Mouse (Mus musculus) liver, embryonic 14.5 days (tissue): ENCODE data around the gene 4930438A08Rik. TPM values are rescaled to one million over a fixed set of nuclear protein-coding genes. Genes with fewer than 3 reads are reported as not detected.

Experiments used
- ATAC-seq: fragments of 200-750 bp; cut with Nextera tagmentation; 2 replicates; pipeline ENCODE4 v1.8.0; 2017; ENCODE audit warnings: moderate number of reproducible peaks, mild to moderate bottlenecking, moderate library complexity; ENCODE audit not compliant: insufficient read depth
- DNase-seq, 3 experiments: peaks; one replicate each; pipeline ENCODE4 v3.0.0-alpha.2; 2012 to 2013; ENCODE audit warnings: low read depth in 3 of 3, low spot score in 3 of 3
- H3K27ac ChIP-seq: fragments of 300-500 bp; sonication (generic); 2 replicates; pipeline ENCODE4 v1.5.1; 2014; ENCODE audit warnings: moderate library complexity, mild to moderate bottlenecking, control low read depth, inconsistent platforms
- H3K27me3 ChIP-seq: fragments of 300-500 bp; sonication (generic); 2 replicates; pipeline ENCODE4 v1.6.1; 2014; ENCODE audit warnings: mild to moderate bottlenecking, low read length, moderate library complexity; ENCODE audit not compliant: control insufficient read depth, insufficient read depth
- H3K36me3 ChIP-seq: fragments of 300-500 bp; sonication (generic); replicated peaks from 2 replicates; pipeline ENCODE4 v1.6.1; 2014; ENCODE audit warnings: low read depth; ENCODE audit not compliant: control insufficient read depth, insufficient read depth
- H3K4me1 ChIP-seq, 2 experiments: fragments of 200-500 bp in 1 of 2; fragments of 300-500 bp in 1 of 2; sonication (generic) in 1 of 2; replicated peaks; 2 replicates each; pipeline ENCODE4 v1.6.1; 2012 to 2014; ENCODE audit warnings: antibody characterized with exemption in 1 of 2, inconsistent platforms in 1 of 2, low read length in 1 of 2; ENCODE audit not compliant: control insufficient read depth in 2 of 2, insufficient read depth in 2 of 2
- H3K4me2 ChIP-seq: fragments of 300-500 bp; sonication (generic); 2 replicates; pipeline ENCODE4 v1.6.1; 2014; ENCODE audit warnings: low read depth, mild to moderate bottlenecking, control low read depth, moderate library complexity
- H3K4me3 ChIP-seq, 2 experiments: fragments of 200-500 bp in 1 of 2; fragments of 300-500 bp in 1 of 2; sonication (generic) in 1 of 2; 2 replicates each; pipeline ENCODE4 v1.5.1; 2012 to 2014; ENCODE audit warnings: low read depth in 2 of 2, low read length in 2 of 2, mild to moderate bottlenecking in 2 of 2, control low read depth in 1 of 2, inconsistent platforms in 1 of 2, moderate library complexity in 1 of 2; ENCODE audit not compliant: insufficient read depth in 1 of 2
- H3K9ac ChIP-seq: fragments of 300-500 bp; sonication (generic); replicated peaks from 2 replicates; pipeline ENCODE4 v1.6.1; 2014; ENCODE audit warnings: mild to moderate bottlenecking, control low read depth, moderate library complexity
- H3K9me3 ChIP-seq: fragments of 300-500 bp; sonication (generic); 2 replicates; pipeline ENCODE4 v1.6.1; 2016; ENCODE audit warnings: low read length, mixed read lengths; ENCODE audit not compliant: control insufficient read depth
- CTCF ChIP-seq: IDR thresholded peaks from 2 replicates; pipeline ENCODE4 v1.5.1; 2016; ENCODE audit warnings: antibody characterized with exemption, low read depth, control low read depth
- EP300 ChIP-seq: IDR thresholded peaks from 2 replicates; pipeline ENCODE4 v1.6.1; 2016; ENCODE audit warnings: antibody characterized with exemption, low read depth
- WGBS: fragments of 180-500 bp; shearing (Covaris S2); extraction: QIAGEN DNeasy Blood & Tissue Kit; methylation state at CpG from one replicate; pipeline ENCODE4 v1.1.7; 2014; ENCODE audit not compliant: insufficient replicate concordance; 5-methylcytosine and 5-hydroxymethylcytosine counted together
- polyA plus RNA-seq, 2 experiments: library from polyadenylated mRNA; depleted of rRNA in 1 of 2; stranded (reverse) in 1 of 2; unstranded in 1 of 2; fragments of >200 nt; fragmentation: Nextera tagmentation in 1 of 2; extraction: Ambion mirVana in 1 of 2; gene quantifications; 2 replicates each; pipeline versions ENCODE4 v1.2.1 to v1.2.3; 2012 to 2014

The 4930438A08Rik gene
- polyA plus RNA-seq, 2 experiments: 0.61 to 0.99 TPM

DNA sequence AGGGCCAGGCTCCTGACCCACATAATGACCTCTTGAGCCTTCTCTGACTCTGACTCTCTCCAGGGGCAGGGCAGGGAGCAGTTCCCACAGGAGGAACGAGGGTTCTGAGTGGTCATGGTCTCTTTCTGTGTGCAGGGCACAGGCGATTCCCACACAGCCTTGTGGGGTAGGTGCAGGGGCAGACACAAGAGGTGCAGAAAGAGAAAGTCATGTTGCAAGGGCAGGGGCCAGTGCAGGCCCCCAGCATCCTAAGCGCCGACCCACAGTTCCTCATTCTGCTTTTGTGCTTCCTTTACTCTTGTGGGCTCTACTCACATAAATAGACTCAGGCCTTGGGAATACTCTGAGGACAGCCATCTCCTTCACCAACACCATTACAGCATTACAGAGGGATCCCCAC, 1.2 kb downstream of the 4930438A08Rik start:
- H3K4me2 ChIP-seq: no peak overlapping the region
- H3K4me1 ChIP-seq: no peaks in the 10 kb centered on the region
- H3K27me3 ChIP-seq: no peaks in the 10 kb centered on the region
- H3K9ac ChIP-seq: no peak overlapping the region
- TF ChIP-seq EP300 (no peak), CTCF (no peak)
- no peaks in the 10 kb centered on the region for H3K9me3 ChIP-seq
- ATAC-seq (no peak), DNase-seq (no peak)
- H3K27ac ChIP-seq: no peak overlapping the region
- no peak overlapping the region for H3K4me3 ChIP-seq
- WGBS: 22% methylated on average over 4 of the region's 4 CpGs
- H3K36me3 ChIP-seq: no peaks in the 10 kb centered on the region

DNA sequence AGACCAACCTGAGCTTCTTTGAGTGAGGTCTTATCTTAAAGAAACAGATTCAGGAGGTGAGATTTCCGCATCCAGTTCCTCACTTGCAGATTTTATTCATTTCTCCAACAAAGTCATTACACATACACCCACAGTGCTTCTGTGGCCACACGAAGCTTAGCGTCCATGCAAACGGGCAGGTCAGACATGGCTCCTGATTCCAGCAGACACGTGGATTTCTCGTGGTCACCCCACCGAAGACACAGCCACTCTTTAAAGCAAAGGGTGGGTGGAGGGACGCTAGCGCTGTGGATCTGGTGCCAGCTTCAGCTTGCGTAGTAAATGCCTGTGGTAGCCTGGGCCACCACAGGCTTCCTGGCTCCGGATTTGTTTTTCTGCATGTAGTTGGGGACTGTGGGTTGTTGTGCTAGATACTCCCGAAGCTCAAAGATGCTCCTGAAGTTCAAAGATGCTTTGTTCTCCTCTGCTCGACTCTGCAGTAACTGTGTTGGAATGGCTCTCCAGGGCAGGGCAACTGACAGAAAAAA, 7.4 kb downstream of the 4930438A08Rik start:
- no peaks in the 10 kb centered on the region for H3K36me3 ChIP-seq
- no peak overlapping the region for H3K27ac ChIP-seq
- H3K4me1 ChIP-seq: no peaks in the 10 kb centered on the region
- no peak for ATAC-seq
- no peaks in the 10 kb centered on the region for H3K9me3 ChIP-seq
- DNase-seq: no peak
- WGBS: 57% methylated on average over 13 of the region's 13 CpGs
- TF ChIP-seq CTCF (no peak), EP300 (no peak)
- no peak overlapping the region for H3K4me2 ChIP-seq
- no peak overlapping the region for H3K9ac ChIP-seq
- no peaks in the 10 kb centered on the region for H3K27me3 ChIP-seq
- H3K4me3 ChIP-seq: no peak overlapping the region

DNA sequence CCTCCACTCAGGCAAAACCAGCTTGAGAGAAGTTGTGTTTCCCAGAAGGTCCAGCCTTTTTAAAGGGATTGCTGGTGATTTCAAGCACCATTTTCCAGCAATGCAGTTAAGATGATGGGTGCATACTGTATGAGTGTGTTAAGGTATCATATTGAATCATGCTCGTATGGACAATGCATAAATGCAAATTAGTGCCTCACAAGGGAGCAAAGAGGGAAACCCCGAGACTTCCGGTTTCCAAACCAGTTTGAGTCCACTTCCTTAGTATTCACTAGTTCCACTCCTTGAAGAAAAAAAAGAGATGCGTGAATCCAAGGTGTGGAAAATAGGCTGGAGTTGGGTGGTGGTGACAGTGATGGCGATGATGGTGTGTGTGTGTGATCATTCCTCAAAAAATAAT, 7.9 kb downstream of the 4930438A08Rik start:
- TF ChIP-seq EP300: no peak
- TF ChIP-seq CTCF: no peak
- Histone ChIP-seq H3K4me2 (no peak overlapping the region), H3K27me3 (no peaks in the 10 kb centered on the region), H3K9me3 (no peaks in the 10 kb centered on the region), H3K4me1 (no peaks in the 10 kb centered on the region), H3K4me3 (no peak overlapping the region), H3K36me3 (no peaks in the 10 kb centered on the region), H3K27ac (no peak overlapping the region), H3K9ac (no peak overlapping the region)
- ATAC-seq: no peak
- WGBS: 54% methylated on average over 5 of the region's 5 CpGs
- no peak for DNase-seq

DNA sequence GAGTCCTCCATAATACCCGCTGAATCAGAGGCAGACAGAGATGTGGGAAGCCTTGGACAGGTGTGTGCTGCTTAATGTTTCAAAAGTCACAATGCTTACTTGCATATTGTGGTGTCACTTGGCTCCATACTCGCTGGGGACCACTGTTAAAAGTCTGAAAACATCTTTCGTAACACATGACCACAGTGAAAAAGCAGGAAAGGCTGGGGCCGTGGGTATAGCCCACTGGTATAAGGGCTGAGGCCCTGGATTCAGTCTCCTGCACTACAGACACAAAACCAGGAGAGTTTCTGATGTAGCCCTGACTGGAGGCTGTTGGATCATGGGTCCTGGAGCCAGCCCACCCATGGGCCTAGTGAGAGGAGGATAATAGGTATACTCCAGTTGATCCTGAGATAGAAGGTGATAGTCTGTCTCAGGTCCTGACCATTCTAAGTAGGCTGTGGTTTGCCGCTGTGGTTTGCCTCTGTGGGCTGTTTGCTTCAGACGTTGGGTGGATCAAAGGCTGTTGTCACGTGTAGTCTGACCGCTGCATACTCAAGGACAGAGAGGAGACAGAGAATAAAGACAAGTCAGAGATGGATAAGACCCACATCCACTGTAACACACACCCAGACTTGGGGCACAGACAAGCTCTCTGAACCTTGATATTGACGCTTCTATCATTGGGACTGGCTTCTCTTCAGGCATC, 15.5 kb downstream of the 4930438A08Rik start:
- no peak overlapping the region for H3K4me3 ChIP-seq
- no peaks in the 10 kb centered on the region for H3K9me3 ChIP-seq
- H3K4me1 ChIP-seq: no peaks in the 10 kb centered on the region
- no peak overlapping the region for H3K27ac ChIP-seq
- no peak overlapping the region for H3K9ac ChIP-seq
- no peaks in the 10 kb centered on the region for H3K27me3 ChIP-seq
- ATAC-seq: no peak
- WGBS: 25% methylated on average over 9 of the region's 9 CpGs
- H3K4me2 ChIP-seq: no peak overlapping the region
- DNase-seq: no peak
- H3K36me3 ChIP-seq: no peaks in the 10 kb centered on the region
- TF ChIP-seq EP300: no peak
- no peak for TF ChIP-seq CTCF

DNA sequence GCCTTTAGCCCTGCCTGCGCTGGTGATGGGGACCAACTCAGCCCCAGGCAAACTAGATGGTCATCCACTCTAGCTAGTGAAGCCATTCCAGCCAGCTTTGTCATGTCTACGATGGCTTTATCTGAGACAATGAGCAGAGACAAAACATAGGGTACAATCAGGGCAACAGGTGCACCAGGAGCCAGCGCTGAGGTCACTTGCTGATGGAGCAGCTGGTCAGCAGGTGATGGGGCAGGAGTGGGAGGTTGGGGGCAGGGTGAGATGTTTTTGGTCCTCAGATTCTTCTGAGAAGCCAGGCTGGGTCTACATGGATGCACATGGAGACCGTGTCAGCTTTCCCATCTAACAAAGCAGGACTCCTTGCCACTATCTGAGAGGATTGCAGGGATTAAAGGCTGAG, 16.2 kb downstream of the 4930438A08Rik start:
- 69% methylated on average over 4 of the region's 4 CpGs for WGBS
- no peak for DNase-seq
- no peak for TF ChIP-seq CTCF
- TF ChIP-seq EP300: no peak
- Histone ChIP-seq H3K4me1 (no peaks in the 10 kb centered on the region), H3K9ac (no peak overlapping the region), H3K4me2 (no peak overlapping the region), H3K9me3 (no peaks in the 10 kb centered on the region), H3K4me3 (no peak overlapping the region), H3K27ac (no peak overlapping the region), H3K27me3 (no peaks in the 10 kb centered on the region), H3K36me3 (no peaks in the 10 kb centered on the region)
- ATAC-seq: no peak
